Mouse (Mus musculus) kidney, postnatal 0 days (tissue): ENCODE measurements around the gene Ralb. TPM values are rescaled to one million over a fixed set of nuclear protein-coding genes. Genes with fewer than 3 reads are reported as not detected.
A peak's percentile ranks its signal among the peaks of the same experiment; 100 is the strongest.

Experiments used
- ATAC-seq: fragments of 200-750 bp; cut with Nextera tagmentation; replicated peaks from 2 replicates; pipeline ENCODE4 v1.8.0; 2017; ENCODE audit warnings: low read depth, moderate number of reproducible peaks, moderate TSS enrichment, moderate library complexity; ENCODE audit not compliant: low FRiP score
- DNase-seq: peaks from one replicate; pipeline ENCODE4 v3.0.0-alpha.2; 2016; ENCODE audit warnings: low spot score
- H3K27ac ChIP-seq: fragments of 300-500 bp; sonication (generic); 2 replicates; pipeline ENCODE4 v1.5.1; 2014; ENCODE audit warnings: mild to moderate bottlenecking
- H3K27me3 ChIP-seq: fragments of 300-500 bp; sonication (generic); 2 replicates; pipeline ENCODE4 v1.6.1; 2014; ENCODE audit warnings: low read length, mixed read lengths; ENCODE audit not compliant: insufficient read depth
- H3K36me3 ChIP-seq: fragments of 300-500 bp; sonication (generic); 2 replicates; pipeline ENCODE4 v1.6.1; 2014; ENCODE audit warnings: low read length, mixed read lengths; ENCODE audit not compliant: insufficient read depth
- H3K4me1 ChIP-seq: fragments of 300-500 bp; sonication (generic); replicated peaks from 2 replicates; pipeline ENCODE4 v1.6.1; 2014; ENCODE audit warnings: antibody characterized with exemption, low read length, mixed read lengths; ENCODE audit not compliant: insufficient read depth
- H3K4me2 ChIP-seq: fragments of 300-500 bp; sonication (generic); 2 replicates; pipeline ENCODE4 v1.6.1; 2014; ENCODE audit warnings: mild to moderate bottlenecking, low read length, moderate library complexity, mixed read lengths
- H3K4me3 ChIP-seq: fragments of 300-500 bp; sonication (generic); replicated peaks from 2 replicates; pipeline ENCODE4 v1.5.1; 2014; ENCODE audit warnings: low read depth, low read length
- H3K9ac ChIP-seq: fragments of 300-500 bp; sonication (generic); 2 replicates; pipeline ENCODE4 v1.6.1; 2014; ENCODE audit warnings: low read depth, low read length
- H3K9me3 ChIP-seq: fragments of 300-500 bp; sonication (generic); replicated peaks from 2 replicates; pipeline ENCODE4 v1.6.1; 2016; ENCODE audit warnings: low read length, inconsistent platforms, mixed read lengths
- CTCF ChIP-seq: IDR thresholded peaks from 2 replicates; pipeline ENCODE4 v1.5.1; 2016; ENCODE audit warnings: antibody characterized with exemption, low read depth, mild to moderate bottlenecking, moderate library complexity
- WGBS: fragments of 180-500 bp; shearing (Covaris S2); extraction: QIAGEN DNeasy Blood & Tissue Kit; methylation state at CpG from one replicate; pipeline ENCODE4 v1.1.7; 2014; 5-methylcytosine and 5-hydroxymethylcytosine counted together
- polyA plus RNA-seq: library from polyadenylated mRNA; unstranded; fragments of >200 nt; fragmentation: Nextera tagmentation; extraction: Ambion mirVana; gene quantifications from 2 replicates; pipeline ENCODE4 v1.2.1, GENCODE M21; 2015

Ralb gene
- polyA plus RNA-seq, 1 experiment from 2014 or later = 129 TPM

- no peaks in the 10 kb centered on the region for H3K9me3 ChIP-seq
- H3K4me3 ChIP-seq = peak within 1 kb of the TSS; percentile 64
- H3K36me3 ChIP-seq = 0 out of 2 replicates have a peak, but pooled peaks cover 4% of the 10 kb centered on the region
- ATAC-seq = peak; percentile 94
- DNase-seq = peak; percentile 95
- H3K27me3 ChIP-seq = no peaks in the 10 kb centered on the region
- peak within 1 kb of the TSS; percentile 89 for H3K4me2 ChIP-seq
- peaks cover 16% of the 10 kb centered on the region for H3K4me1 ChIP-seq
- H3K27ac ChIP-seq = peak within 1 kb of the TSS; percentile 91
- WGBS = 2% methylated on average over 79 of the region's 82 CpGs
- peak within 1 kb of the TSS; percentile 83 for H3K9ac ChIP-seq
- no peak for TF ChIP-seq CTCF
Measured at GRCm38 (mm10) chr1:119525689-119526591, 21.3 kb upstream of the Ralb start, which contains the start of gene Tmem185b. TSS of gene Tmem185b (plus strand) at chr1:119526160.

- ATAC-seq (no peak), DNase-seq (peak; percentile 58)
- Histone ChIP-seq H3K9ac (peak overlapping the region; percentile 83), H3K9me3 (no peaks in the 10 kb centered on the region), H3K27ac (peak overlapping the region; percentile 91), H3K27me3 (no peaks in the 10 kb centered on the region), H3K4me2 (peak overlapping the region; percentile 89), H3K4me1 (peaks cover 16% of the 10 kb centered on the region), H3K4me3 (peak overlapping the region; percentile 64; the same call in 1 of the 2 replicates), H3K36me3 (0 out of 2 replicates have a peak, but pooled peaks cover 4% of the 10 kb centered on the region)
- TF ChIP-seq CTCF = peak; percentile 39; the same call in 1 of the 2 replicates
- 13% methylated on average over 5 of the region's 5 CpGs for WGBS
Measured at GRCm38 (mm10) chr1:119525004-119525444, 20.4 kb upstream of the Ralb start.

GRCm38 (mm10) chr1:119523826-119524225, 19.2 kb upstream of the Ralb start:
- TF ChIP-seq CTCF = no peak
- H3K27ac ChIP-seq = peak overlapping the region; percentile 74
- no peak for ATAC-seq

GRCm38 (mm10) chr1:119523369-119523768, 18.8 kb upstream of the Ralb start:
- Histone ChIP-seq H3K36me3 (0 out of 2 replicates have a peak, but pooled peaks cover 1% of the 10 kb centered on the region), H3K9ac (no peak overlapping the region), H3K4me1 (peaks cover 16% of the 10 kb centered on the region), H3K4me3 (no peak overlapping the region), H3K27me3 (no peaks in the 10 kb centered on the region), H3K4me2 (no peak overlapping the region), H3K27ac (peak overlapping the region; percentile 74), H3K9me3 (no peaks in the 10 kb centered on the region)
- no peak for TF ChIP-seq CTCF
- 80% methylated on average over 7 of the region's 7 CpGs for whole genome bisulfite sequencing
- ATAC-seq (no peak), DNase-seq (no peak)

More at GRCm38 (mm10) chr1:119523826-119524225, 19.2 kb upstream of the Ralb start:
- peaks cover 16% of the 10 kb centered on the region for H3K4me1 ChIP-seq
- H3K4me2 ChIP-seq = no peak overlapping the region
- DNase-seq = no peak
- H3K27me3 ChIP-seq = no peaks in the 10 kb centered on the region
- H3K4me3 ChIP-seq = no peak overlapping the region
- 0 out of 2 replicates have a peak, but pooled peaks cover 4% of the 10 kb centered on the region for H3K36me3 ChIP-seq
- peak overlapping the region; percentile 83; the same call in 1 of the 2 replicates for H3K9ac ChIP-seq
- 82% methylated on average over 7 of the region's 7 CpGs for WGBS
- H3K9me3 ChIP-seq = no peaks in the 10 kb centered on the region

GRCm38 (mm10) chr1:119522726-119523125, 18.1 kb upstream of the Ralb start:
- TF ChIP-seq CTCF = no peak
- peak; percentile 31 for DNase-seq
- Histone ChIP-seq H3K9ac (no peak overlapping the region), H3K27me3 (no peaks in the 10 kb centered on the region), H3K36me3 (no peaks in the 10 kb centered on the region), H3K9me3 (no peaks in the 10 kb centered on the region), H3K4me2 (no peak overlapping the region), H3K4me1 (peaks cover 16% of the 10 kb centered on the region), H3K27ac (no peak overlapping the region), H3K4me3 (no peak overlapping the region)
- 69% methylated on average over 4 of the region's 4 CpGs for WGBS
- ATAC-seq = peak; percentile 52

- Histone ChIP-seq H3K27ac (no peak overlapping the region), H3K4me3 (no peak overlapping the region), H3K27me3 (no peaks in the 10 kb centered on the region), H3K36me3 (no peaks in the 10 kb centered on the region), H3K9me3 (no peaks in the 10 kb centered on the region), H3K9ac (no peak overlapping the region), H3K4me1 (peaks cover 16% of the 10 kb centered on the region), H3K4me2 (no peak overlapping the region)
- DNase-seq (no peak), ATAC-seq (no peak)
- TF ChIP-seq CTCF = no peak
- WGBS = 74% methylated on average over 7 of the region's 7 CpGs
Measured at GRCm38 (mm10) chr1:119521681-119522080, 17.1 kb upstream of the Ralb start.
